In genomic region chr11:67965905-67966878, GRCm38 (mm10) we compare ENCODE assay signal across 8 mouse cellular contexts. TPM values are rescaled to one million over a fixed set of nuclear protein-coding genes. Genes with fewer than 3 reads are reported as not detected.
DNase-seq lines count a peak whose midpoint lies in the region; ATAC-seq and TF ChIP-seq lines count a peak whose summit lies in the region.

Gene Stx8 (plus strand): TSS chr11:67966193.

- no peak within 1 kb of the TSS for H3K27ac ChIP-seq in forebrain, postnatal 0 days (ENCODE audit: low read depth, low read length)
- peak within 1 kb of the TSS; percentile 5 for H3K27ac ChIP-seq in lung, embryonic 16.5 days (ENCODE audit: low read length)

- peak within 1 kb of the TSS; percentile 88 for H3K4me3 ChIP-seq in G1E (ENCODE audit: low read depth, low read length)
- peak within 1 kb of the TSS; percentile 80 for H3K4me3 ChIP-seq in forebrain, postnatal 0 days (ENCODE audit: low read depth, low read length)
- H3K4me3 ChIP-seq in lung, embryonic 16.5 days (ENCODE audit: low read length) = peak within 1 kb of the TSS; percentile 91

- peaks cover 18% of the 10 kb centered on the region for H3K4me1 ChIP-seq in G1E (ENCODE audit: insufficient read depth, low read depth, low read length)
- peaks cover 12% of the 10 kb centered on the region for H3K4me1 ChIP-seq in forebrain, postnatal 0 days (ENCODE audit: insufficient read depth)
- H3K4me1 ChIP-seq in lung, embryonic 16.5 days (replicated peaks; ENCODE audit: control insufficient read depth, insufficient read depth, low read length) = peaks cover 13% of the 10 kb centered on the region

- TF ChIP-seq CTCF in G1E (IDR thresholded peaks at IDR 0.05; ENCODE audit: low read depth, low read length) = no peak
- no peak for TF ChIP-seq CTCF in forebrain, postnatal 0 days (IDR thresholded peaks at IDR 0.05; ENCODE audit: low read depth)

- peak; percentile 84 for ATAC-seq in G1E (ENCODE audit: extremely low read depth, insufficient number of reproducible peaks, low FRiP score, poor library complexity, severe bottlenecking)
- ATAC-seq in forebrain, postnatal 0 days = peak; percentile 86
- ATAC-seq in hematopoietic stem cell, adult 5-6 weeks (replicated peaks in 1 of 2; ENCODE audit: insufficient read depth in 1 of 2, low FRiP score in 2 of 2, low TSS enrichment in 1 of 2, low read depth in 1 of 2, poor library complexity in 2 of 2, severe bottlenecking in 2 of 2) = peak; percentile 92 to 94
- ATAC-seq in lung, embryonic 16.5 days (ENCODE audit: low read depth) = peak; percentile 89

- H3K27me3 ChIP-seq in G1E (ENCODE audit: insufficient read depth, low read length) = no peaks in the 10 kb centered on the region
- H3K27me3 ChIP-seq in forebrain, postnatal 0 days (ENCODE audit: insufficient read depth, low read length) = no peaks in the 10 kb centered on the region
- no peaks in the 10 kb centered on the region for H3K27me3 ChIP-seq in lung, embryonic 16.5 days (ENCODE audit: control insufficient read depth, insufficient read depth, low read depth, low read length)

- DNase-seq in G1E (ENCODE audit: low spot score) = peak; percentile 64
- DNase-seq in cerebellum, adult 18-20 months = peak; percentile 90 to 97
- DNase-seq in forebrain, postnatal 0 days = peak; percentile 87
- peak; percentile 77 for DNase-seq in layer of hippocampus, adult 9-10 months (ENCODE audit: low spot score)
- DNase-seq in ovary, postnatal 10 days (ENCODE audit: low spot score) = peak; percentile 96
- DNase-seq in thymus, postnatal 10 days (ENCODE audit: low spot score in 2 of 2) = peak; percentile 93 to 97

- peaks cover 26% of the 10 kb centered on the region for H3K36me3 ChIP-seq in G1E (replicated peaks)
- H3K36me3 ChIP-seq in forebrain, postnatal 0 days (ENCODE audit: insufficient read depth) = no peaks in the 10 kb centered on the region
- H3K36me3 ChIP-seq in lung, embryonic 16.5 days (ENCODE audit: control insufficient read depth, insufficient read depth, low read length) = no peaks in the 10 kb centered on the region

- H3K9ac ChIP-seq in forebrain, postnatal 0 days = peak within 1 kb of the TSS; percentile 81
- peak within 1 kb of the TSS; percentile 85 for H3K9ac ChIP-seq in lung, embryonic 16.5 days (ENCODE audit: low read length)

- H3K4me2 ChIP-seq in forebrain, postnatal 0 days (ENCODE audit: low read depth) = peak within 1 kb of the TSS; percentile 91
- peak within 1 kb of the TSS; percentile 68 for H3K4me2 ChIP-seq in lung, embryonic 16.5 days (ENCODE audit: low read depth, low read length)

- H3K9me3 ChIP-seq in G1E (replicated peaks) = no peaks in the 10 kb centered on the region
- H3K9me3 ChIP-seq in forebrain, postnatal 0 days (ENCODE audit: low read length) = no peaks in the 10 kb centered on the region
- H3K9me3 ChIP-seq in lung, embryonic 16.5 days (ENCODE audit: control insufficient read depth, low read length) = no peaks in the 10 kb centered on the region

- WGBS in forebrain, postnatal 0 days = under 1% methylated on average over 28 of the region's 28 CpGs
- WGBS in lung, embryonic 16.5 days = under 1% methylated on average over 28 of the region's 28 CpGs

RNA-seq across cellular contexts. Expression of gene Stx8, which starts in this region (rescaled TPM):
- total RNA-seq in G1E (2014; fragmentation: Nextera tagmentation) (53.1 and 62.2 TPM in 2 replicates), G1E (2017) (34.7 and 40.1 TPM in 2 replicates)
- 1.6 and 2.1 TPM in 2 replicates for polyA plus RNA-seq in G1E (2012)
- 11.1 and 21.6 TPM in 2 replicates for total RNA-seq in forebrain, postnatal 0 days (2014; rRNA removed)
- polyA plus RNA-seq in forebrain, postnatal 0 days (2015; fragmentation: Nextera tagmentation; extraction: Ambion mirVana) = 67.8 and 78.9 TPM in 2 replicates
- total RNA-seq in hematopoietic stem cell, adult 5-6 weeks (2017) = 12.3 and 29.1 TPM in 2 replicates
- 59.3 and 64.7 TPM in 2 replicates for polyA plus RNA-seq in lung, embryonic 16.5 days (2015; fragmentation: Nextera tagmentation; extraction: Ambion mirVana)

Comparison
In these comparisons a context has a peak if more than half of its experiments do, and no peak if none do; other contexts are left out.
1. RNA of gene Stx8 (polyA plus RNA-seq): 67.8 to 78.9 TPM in forebrain, postnatal 0 days and 59.3 to 64.7 TPM in lung, embryonic 16.5 days; 1.6 to 2.1 TPM in G1E; every median in the first group is over 10 times any median in the second.
2. Peak in every context shown above with its lines, with median percentiles within 50 percentile points of each other: ATAC-seq, DNase-seq and H3K4me3 ChIP-seq.